Mouse (Mus musculus): ENCODE results near the gene Hoxc9.

The Hoxc9 gene

DNA sequence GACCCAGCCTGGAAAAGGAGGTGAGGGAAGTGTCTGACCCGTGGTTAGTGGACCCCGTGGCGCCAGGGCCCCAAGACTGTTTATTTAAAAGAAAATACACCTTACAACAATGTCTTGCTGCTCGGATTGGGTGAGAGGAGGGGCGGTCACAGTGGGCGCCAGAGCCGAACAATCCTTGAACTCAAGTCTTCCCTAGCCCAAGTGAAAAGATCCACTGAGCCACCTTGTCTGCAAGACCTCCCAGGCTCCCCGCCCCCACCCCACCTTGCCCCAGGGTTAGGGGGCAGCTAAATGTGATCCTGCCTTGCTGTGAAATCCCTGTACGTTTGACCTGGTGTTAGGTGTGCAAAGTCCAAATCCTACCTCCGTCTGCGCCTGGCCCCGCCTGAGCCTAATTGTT, 19.3 kb upstream of the Hoxc9 start:
- DNase-seq: no peak

DNA sequence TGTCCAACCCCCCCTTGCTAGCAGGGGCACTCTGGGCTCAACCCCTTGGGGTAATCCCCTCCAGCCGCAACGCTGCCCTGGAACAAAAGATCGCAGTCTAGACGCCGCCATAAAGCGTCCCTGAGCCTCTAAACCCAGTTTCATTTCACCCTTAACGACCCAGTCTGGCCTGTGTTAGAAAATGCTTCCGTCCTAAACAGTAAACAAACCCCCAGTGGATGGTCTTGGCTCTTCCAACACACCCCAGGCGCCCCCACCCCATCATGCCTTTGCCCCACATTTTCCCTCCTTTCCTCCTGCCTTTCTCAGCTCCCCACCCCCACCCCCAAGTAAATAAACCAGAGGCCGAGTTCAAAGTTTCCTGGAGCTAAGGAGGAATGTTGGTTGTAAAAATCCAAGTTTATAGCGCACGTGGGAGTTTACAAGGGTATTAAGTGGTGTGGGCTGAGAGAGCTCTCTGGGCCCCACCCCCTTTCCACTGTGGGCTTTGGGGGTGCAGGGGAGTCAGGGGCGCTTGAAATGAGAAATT, 16.5 kb upstream of the Hoxc9 start:
- DNase-seq: no peak

- no peak for DNase-seq
These were observed 14.5 kb upstream of the Hoxc9 start for GRCm38 (mm10) chr15:102961728-102962127.

- DNase-seq: no peak
These were observed 13.7 kb upstream of the Hoxc9 start for GRCm38 (mm10) chr15:102962492-102962891.

- DNase-seq: no peak
These were observed 13.0 kb upstream of the Hoxc9 start for GRCm38 (mm10) chr15:102963259-102963658.

GRCm38 (mm10) chr15:102963671-102964640, 12.3 kb upstream of the Hoxc9 start:
- DNase-seq: no peak

GRCm38 (mm10) chr15:102965003-102965891, 11.0 kb upstream of the Hoxc9 start:
- no peak for DNase-seq

- DNase-seq: no peak
These were observed 10.1 kb upstream of the Hoxc9 start for GRCm38 (mm10) chr15:102965892-102966775.

GRCm38 (mm10) chr15:102966776-102967311, 9.4 kb upstream of the Hoxc9 start, which contains the start of gene Hoxc10:
Gene Hoxc10 (plus strand): TSS chr15:102966796.
- no peak for DNase-seq

GRCm38 (mm10) chr15:102967312-102967510, 9.0 kb upstream of the Hoxc9 start, which contains the start of gene Hoxc5:
Gene Hoxc5 (plus strand): TSS chr15:102967443.
- no peak for DNase-seq

- DNase-seq: no peak
These were observed 8.5 kb upstream of the Hoxc9 start for GRCm38 (mm10) chr15:102967511-102968397.

GRCm38 (mm10) chr15:102969296-102969695, 6.9 kb upstream of the Hoxc9 start:
- DNase-seq: no peak

DNA sequence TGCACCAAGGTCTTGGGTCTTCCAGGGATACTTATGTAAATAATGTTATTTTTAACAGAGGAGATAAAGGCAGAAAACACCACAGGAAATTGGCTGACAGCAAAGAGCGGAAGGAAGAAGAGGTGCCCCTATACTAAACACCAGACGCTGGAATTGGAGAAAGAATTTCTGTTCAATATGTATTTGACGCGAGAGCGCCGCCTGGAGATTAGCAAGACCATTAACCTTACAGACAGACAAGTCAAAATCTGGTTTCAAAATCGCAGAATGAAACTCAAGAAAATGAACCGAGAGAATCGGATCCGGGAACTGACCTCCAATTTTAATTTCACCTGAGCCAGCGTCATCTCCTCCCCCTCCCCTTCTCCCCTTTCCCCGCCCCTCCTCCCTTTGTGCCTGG, 5.5 kb upstream of the Hoxc9 start:
- no peak for DNase-seq

DNA sequence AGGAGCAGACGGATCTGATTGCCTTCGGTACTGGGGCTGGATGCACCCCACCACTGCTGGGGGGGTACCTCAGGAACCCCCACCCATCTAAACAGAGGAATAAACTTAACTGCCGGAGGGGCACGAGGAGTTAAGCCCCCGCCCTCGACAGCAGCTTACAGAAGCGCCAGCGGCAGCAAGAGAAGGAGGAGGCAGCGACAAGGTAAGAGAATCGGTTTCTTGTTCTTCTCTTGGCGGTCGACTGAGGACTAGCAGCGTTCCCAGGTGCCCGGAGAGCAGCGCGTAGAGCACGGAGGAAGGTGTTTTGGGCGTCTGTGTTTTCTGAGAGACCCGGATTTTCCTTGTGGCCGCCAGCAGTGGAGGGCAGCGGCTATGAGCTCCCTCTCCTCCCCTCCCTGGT, 4.0 kb upstream of the Hoxc9 start:
- DNase-seq: no peak

DNA sequence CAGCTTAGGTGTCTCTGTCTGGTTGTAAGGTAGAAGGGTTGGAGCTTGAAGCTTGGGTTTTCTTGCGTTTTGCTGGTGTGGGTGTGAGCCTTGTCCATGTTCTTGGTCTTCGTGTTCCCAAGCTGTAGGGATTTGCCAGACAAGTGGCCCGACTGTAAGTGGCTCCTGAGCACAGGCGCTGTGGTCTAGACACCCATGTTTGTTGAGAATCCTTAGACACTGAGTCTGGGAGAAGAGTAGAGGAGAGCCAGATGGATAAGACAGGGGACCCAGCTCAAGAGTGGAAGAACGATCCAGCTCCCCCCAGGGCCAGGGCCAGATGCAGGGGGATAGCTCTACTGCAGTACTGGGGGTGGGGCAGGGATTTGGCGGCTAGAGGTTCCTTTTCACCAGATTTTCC, 3.5 kb upstream of the Hoxc9 start:
- DNase-seq: no peak

DNA sequence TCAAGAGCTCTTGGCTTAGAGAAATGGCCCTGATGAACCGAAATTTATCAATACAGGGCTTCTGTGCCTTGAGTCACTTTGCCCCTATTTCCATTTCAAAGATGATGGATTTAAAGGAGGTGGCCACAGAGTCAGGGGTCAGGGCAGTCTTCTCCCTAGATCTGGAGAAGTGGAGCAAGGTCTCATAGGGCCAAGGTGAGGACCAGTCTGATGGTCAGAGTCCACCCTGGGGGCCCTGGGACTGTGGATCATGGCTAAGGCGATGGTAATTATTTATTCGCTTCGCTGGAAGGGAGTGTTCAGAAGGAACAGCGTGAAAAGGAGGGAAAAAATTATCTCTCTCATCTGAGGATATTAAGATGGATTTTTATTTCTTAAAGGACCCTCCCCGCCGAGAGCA, 1.2 kb upstream of the Hoxc9 start:
- no peak for DNase-seq

DNA sequence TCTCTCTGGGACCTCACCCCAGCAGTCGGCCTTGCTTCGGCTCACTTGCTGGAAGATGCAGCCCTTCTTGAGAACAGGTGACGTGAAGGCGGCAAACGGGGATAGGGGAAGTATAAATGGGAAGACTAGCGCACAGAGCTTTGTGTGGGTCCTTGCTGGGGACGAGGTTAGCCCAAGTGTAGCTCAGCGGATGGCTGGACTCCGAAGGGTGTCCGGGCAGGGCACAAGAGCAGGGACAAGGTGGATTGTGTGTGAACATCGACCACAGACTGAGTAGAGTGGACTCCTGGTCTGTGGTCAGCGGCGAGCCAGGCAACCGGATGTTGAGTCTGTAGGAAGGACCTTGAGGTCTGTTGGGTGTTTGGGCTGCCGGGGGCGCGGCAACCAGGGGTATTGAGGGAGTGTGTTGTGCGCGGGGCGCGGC, 539 bp upstream of the Hoxc9 start:
- DNase-seq: no peak

- DNase-seq: no peak
These were observed 588 bp downstream of the Hoxc9 start for GRCm38 (mm10) chr15:102976631-102977422.

GRCm38 (mm10) chr15:102977423-102977974, 1.3 kb downstream of the Hoxc9 start:
- no peak for DNase-seq

Measured in cerebellum, adult 11 months (tissue).